Mouse (Mus musculus): ENCODE data around the gene Zfp580. TPM values are rescaled to one million over a fixed set of nuclear protein-coding genes. Genes with fewer than 3 reads are reported as not detected.

The Zfp580 gene
- polyA plus RNA-seq, 1 experiment = not detected

DNA sequence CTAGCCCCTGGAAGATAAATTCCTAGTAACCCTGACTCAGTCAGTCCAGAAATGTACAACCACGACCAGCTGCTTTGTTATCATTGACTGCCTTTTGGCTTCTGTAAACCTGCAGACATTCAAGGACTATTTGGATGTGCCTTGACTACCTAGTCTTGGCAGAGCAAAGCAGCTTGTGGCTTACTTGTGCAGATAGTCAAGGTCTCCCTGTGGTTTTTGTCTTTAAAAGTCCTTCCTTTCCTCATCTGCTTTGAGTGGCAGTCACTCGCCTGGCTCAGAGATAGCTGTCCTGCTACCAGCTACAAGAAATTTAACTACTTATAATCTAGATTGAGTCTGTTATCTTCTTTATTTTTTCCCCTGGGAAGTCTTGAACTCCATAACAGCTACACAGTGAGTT lies 6.4 kb upstream of the Zfp580 start:
- H3K27ac ChIP-seq (ENCODE audit: insufficient read depth, low read depth, low read length) = no peak overlapping the region
- 84% methylated on average over 2 of the region's 2 CpGs for WGBS
- no peaks in the 10 kb centered on the region for H3K4me1 ChIP-seq (ENCODE audit: control insufficient read depth, insufficient read depth, low read length)
- TF ChIP-seq CTCF (IDR thresholded peaks at IDR 0.05; ENCODE audit: insufficient read depth, low read depth, low read length) = no peak
- TF ChIP-seq POLR2A (IDR thresholded peaks at IDR 0.05; ENCODE audit: insufficient read depth, low read depth, low read length) = no peak
- no peak overlapping the region for H3K4me3 ChIP-seq (ENCODE audit: insufficient read depth, low read depth, low read length)

DNA sequence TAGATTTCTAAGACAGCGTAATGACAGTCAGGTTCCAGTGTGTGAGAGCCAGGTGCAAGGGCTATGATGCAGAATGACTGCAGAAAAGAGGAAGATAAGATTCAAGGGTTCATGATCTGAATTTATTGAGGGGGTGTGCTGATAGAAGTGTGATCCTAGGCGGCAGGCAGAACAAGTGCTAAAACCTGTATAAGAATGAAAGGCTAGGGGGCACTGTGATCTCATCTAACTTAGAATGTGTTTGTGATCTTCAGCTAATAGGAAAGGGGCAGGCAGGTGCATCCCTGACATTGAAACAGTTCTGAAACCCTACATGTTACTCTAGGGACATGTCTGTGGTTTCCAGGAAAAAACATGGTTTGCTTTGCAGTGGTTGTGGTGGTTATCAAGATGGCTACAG lies 5.2 kb upstream of the Zfp580 start:
- no peak overlapping the region for H3K27ac ChIP-seq (ENCODE audit: insufficient read depth, low read depth, low read length)
- TF ChIP-seq CTCF (IDR thresholded peaks at IDR 0.05; ENCODE audit: insufficient read depth, low read depth, low read length) = no peak
- TF ChIP-seq POLR2A (IDR thresholded peaks at IDR 0.05; ENCODE audit: insufficient read depth, low read depth, low read length) = no peak

DNA sequence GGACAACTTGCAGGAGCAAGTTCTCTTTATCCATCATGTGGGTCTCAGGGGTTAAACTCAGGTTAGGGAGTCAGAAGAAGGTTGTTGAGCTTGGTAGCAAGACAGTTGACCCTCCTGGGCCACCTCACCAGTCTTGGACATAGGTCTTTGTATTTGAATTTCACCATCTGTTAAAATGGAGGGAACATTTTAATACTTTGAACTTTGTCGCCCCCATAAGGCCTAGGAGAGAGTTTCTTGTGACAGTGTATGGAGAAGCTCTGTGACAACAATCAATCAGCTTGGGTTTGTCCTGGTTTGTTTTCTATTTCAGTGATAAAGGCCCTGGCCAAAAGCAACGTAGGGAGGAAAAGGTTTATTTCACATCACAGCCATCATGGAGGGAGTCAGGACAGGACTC lies 4.0 kb upstream of the Zfp580 start:
- no peak for TF ChIP-seq POLR2A (IDR thresholded peaks at IDR 0.05; ENCODE audit: insufficient read depth, low read depth, low read length)
- TF ChIP-seq CTCF (IDR thresholded peaks at IDR 0.05; ENCODE audit: insufficient read depth, low read depth, low read length) = no peak
- WGBS = 28% methylated on average over 2 of the region's 2 CpGs

More for the DNA sequence above, 5.2 kb upstream of the Zfp580 start:
- Histone ChIP-seq H3K4me3 (ENCODE audit: insufficient read depth, low read depth, low read length) (no peak overlapping the region), H3K4me1 (ENCODE audit: control insufficient read depth, insufficient read depth, low read length) (no peaks in the 10 kb centered on the region)
- WGBS = 65% methylated on average over 2 of the region's 2 CpGs

DNA sequence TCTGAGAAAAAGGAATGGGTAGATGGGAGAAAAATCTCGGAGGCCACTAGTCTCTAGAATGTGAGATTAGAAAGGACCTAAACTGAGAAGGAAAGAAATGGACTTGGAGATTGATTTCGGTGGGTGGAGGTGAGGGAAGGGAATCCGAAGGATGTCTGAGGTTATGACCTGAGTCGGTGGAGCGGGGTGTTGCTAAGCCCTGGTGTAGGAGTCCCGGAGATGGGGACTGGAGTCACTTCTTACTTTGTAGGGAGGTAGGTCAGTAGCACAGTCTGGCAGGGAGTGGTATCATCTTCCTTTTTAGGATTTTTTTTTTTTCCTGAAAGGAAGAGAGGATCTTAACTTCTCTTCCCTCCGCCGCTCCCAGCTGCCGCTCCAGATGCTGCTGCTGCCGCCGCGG lies 1.1 kb downstream of the Zfp580 start:
- H3K4me1 ChIP-seq (ENCODE audit: control insufficient read depth, insufficient read depth, low read length) = peaks cover 21% of the 10 kb centered on the region
- WGBS = 6% methylated on average over 12 of the region's 12 CpGs
- no peak overlapping the region; the same call in 1 of the 2 replicates for H3K27ac ChIP-seq (ENCODE audit: insufficient read depth, low read depth, low read length)
- H3K4me3 ChIP-seq (ENCODE audit: insufficient read depth, low read depth, low read length) = peak overlapping the region; percentile 78
- TF ChIP-seq POLR2A (IDR thresholded peaks at IDR 0.05; ENCODE audit: insufficient read depth, low read depth, low read length) (no peak), CTCF (IDR thresholded peaks at IDR 0.05; ENCODE audit: insufficient read depth, low read depth, low read length) (no peak)

More for the DNA sequence above, 4.0 kb upstream of the Zfp580 start:
- H3K4me3 ChIP-seq (ENCODE audit: insufficient read depth, low read depth, low read length) = no peak overlapping the region
- H3K27ac ChIP-seq (ENCODE audit: insufficient read depth, low read depth, low read length) = no peak overlapping the region
- no peaks in the 10 kb centered on the region for H3K4me1 ChIP-seq (ENCODE audit: control insufficient read depth, insufficient read depth, low read length)

DNA sequence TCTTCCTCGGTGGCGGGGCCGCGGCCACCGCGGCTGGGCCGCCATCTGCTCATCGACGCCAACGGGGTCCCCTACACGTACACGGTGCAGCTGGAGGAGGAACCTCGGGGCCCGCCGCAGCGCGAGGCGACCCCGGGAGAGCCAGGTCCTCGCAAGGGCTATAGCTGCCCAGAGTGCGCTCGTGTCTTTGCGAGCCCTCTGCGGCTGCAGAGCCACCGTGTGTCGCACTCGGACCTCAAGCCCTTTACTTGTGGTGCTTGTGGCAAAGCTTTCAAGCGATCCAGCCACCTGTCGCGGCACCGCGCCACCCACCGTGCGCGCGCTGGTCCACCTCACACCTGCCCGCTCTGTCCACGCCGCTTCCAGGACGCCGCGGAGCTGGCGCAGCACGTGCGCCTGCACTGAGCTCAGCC lies 1.6 kb downstream of the Zfp580 start:
- Histone ChIP-seq H3K27ac (ENCODE audit: insufficient read depth, low read depth, low read length) (no peak overlapping the region), H3K4me1 (ENCODE audit: control insufficient read depth, insufficient read depth, low read length) (peaks cover 26% of the 10 kb centered on the region), H3K4me3 (ENCODE audit: insufficient read depth, low read depth, low read length) (peak overlapping the region; percentile 78)
- 7% methylated on average over 45 of the region's 45 CpGs for WGBS
- TF ChIP-seq POLR2A (IDR thresholded peaks at IDR 0.05; ENCODE audit: insufficient read depth, low read depth, low read length) (no peak), CTCF (IDR thresholded peaks at IDR 0.05; ENCODE audit: insufficient read depth, low read depth, low read length) (no peak)

DNA sequence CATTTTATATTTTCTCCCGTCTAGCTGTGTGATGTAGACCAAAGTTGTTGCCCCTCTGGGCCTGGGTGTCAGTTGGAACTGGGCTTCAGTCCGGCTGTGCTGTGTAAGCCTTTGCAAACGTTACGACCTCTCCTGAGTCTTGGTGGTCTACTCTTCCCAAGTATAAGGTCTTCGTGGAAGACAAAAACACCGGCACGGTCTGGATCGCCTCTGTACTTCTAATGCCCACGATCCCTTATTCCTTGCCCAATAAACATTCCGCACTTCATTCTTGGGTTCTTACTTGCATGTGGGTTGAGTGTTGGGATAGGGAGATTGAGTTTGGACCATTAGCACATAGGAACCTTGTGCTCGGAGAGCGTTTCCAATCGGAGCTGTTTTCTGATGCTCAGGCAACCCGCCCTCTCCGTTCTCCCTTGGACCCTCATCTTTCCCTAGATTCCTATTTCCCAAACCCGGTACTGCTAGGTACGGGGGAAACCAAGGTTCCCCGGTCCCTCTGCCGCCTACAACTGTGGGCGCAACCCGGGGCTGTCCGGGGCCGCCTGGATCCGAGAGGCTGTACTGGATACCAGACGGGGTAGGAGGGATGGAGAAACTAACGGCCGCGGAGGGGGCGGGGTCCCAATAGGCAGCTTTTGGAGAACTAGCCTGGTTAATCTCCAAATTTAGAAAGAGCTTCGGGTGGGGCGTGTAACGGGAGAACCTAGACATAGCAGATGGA lies 2.3 kb downstream of the Zfp580 start:
- Histone ChIP-seq H3K4me1 (ENCODE audit: control insufficient read depth, insufficient read depth, low read length) (peaks cover 28% of the 10 kb centered on the region), H3K4me3 (ENCODE audit: insufficient read depth, low read depth, low read length) (peak overlapping the region; percentile 78), H3K27ac (ENCODE audit: insufficient read depth, low read depth, low read length) (no peak overlapping the region)
- no peak for TF ChIP-seq CTCF (IDR thresholded peaks at IDR 0.05; ENCODE audit: insufficient read depth, low read depth, low read length)
- TF ChIP-seq POLR2A (IDR thresholded peaks at IDR 0.05; ENCODE audit: insufficient read depth, low read depth, low read length) = no peak
- WGBS = 10% methylated on average over 32 of the region's 32 CpGs

DNA sequence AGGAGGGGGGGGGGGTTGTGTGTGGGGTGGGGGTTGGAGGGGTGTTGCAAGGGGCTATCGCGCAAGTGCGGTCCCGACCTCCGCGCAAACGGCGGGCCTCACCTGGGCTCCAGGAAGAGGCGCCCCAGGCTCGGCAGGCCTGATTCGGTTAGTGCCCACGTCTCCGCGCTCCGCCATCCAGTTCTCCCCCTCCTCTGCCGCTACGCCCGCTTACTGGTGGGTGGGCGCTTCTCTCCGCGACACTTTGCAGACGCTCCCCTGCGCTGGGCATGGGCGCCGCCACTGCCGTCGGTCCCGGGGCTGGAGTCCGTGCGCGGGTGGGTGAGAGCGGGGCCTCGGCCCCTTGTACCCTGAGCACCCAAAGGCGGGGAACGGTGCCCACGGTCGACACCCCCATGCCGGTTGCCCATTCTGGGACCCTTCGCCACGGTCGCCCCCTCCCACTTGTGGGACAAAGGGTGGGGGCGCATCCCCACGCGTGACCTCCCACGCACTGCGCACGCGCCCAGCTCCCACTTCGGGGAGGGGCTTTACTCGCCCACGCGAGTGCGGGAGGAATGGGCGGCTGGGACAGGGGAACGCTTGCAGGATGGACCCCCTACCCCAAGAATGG lies 5.4 kb downstream of the Zfp580 start:
- 1% methylated on average over 54 of the region's 55 CpGs for WGBS
- TF ChIP-seq POLR2A (IDR thresholded peaks at IDR 0.05; ENCODE audit: insufficient read depth, low read depth, low read length) = peak; percentile 54
- no peak for TF ChIP-seq CTCF (IDR thresholded peaks at IDR 0.05; ENCODE audit: insufficient read depth, low read depth, low read length)
- peak overlapping the region; percentile 88 for H3K27ac ChIP-seq (ENCODE audit: insufficient read depth, low read depth, low read length)
- H3K4me1 ChIP-seq (ENCODE audit: control insufficient read depth, insufficient read depth, low read length) = peaks cover 41% of the 10 kb centered on the region
- H3K4me3 ChIP-seq (ENCODE audit: insufficient read depth, low read depth, low read length) = peak overlapping the region; percentile 73

DNA sequence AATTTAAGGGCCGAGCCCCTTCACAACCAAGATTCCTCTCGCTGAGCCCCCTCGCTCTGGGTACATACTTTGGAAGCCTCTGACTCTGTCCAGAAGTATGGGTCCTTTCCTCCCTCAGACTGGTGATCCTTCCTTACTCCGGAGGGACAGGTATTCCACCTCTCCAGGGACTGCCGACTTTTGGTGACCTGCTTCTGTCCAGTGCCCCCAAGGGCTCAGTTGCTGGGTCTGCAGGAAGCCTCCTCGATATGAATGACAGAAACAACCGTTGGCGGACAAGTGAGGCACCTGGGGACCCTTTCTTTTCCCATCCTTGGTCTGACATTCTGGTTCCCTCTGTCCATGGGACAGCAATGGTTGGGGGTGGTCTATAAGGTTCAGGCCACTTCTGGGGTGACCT lies 6.0 kb downstream of the Zfp580 start:
- peaks cover 41% of the 10 kb centered on the region for H3K4me1 ChIP-seq (ENCODE audit: control insufficient read depth, insufficient read depth, low read length)
- 19% methylated on average over 8 of the region's 8 CpGs for whole genome bisulfite sequencing

DNA sequence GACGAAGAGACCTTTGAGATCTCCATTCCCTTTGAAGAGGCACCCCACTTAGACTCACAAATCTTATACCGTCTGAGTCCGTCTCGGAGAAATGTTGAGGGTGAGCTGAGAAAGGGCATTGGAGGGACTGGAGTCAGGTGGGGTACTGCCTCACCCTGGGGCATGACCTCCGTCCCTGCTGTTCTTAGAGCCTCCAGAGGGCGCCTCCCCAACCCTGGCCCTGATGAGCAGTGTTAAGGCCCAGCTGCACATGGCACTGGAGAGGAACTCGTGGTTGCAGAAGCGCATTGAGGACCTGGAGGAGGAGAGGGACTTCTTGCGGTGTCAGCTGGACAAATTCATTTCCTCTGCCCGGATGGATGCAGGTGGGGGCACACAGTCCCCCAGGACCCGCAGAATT lies 6.5 kb downstream of the Zfp580 start:
- 34% methylated on average over 11 of the region's 11 CpGs for WGBS
- peaks cover 37% of the 10 kb centered on the region for H3K4me1 ChIP-seq (ENCODE audit: control insufficient read depth, insufficient read depth, low read length)
- TF ChIP-seq POLR2A (IDR thresholded peaks at IDR 0.05; ENCODE audit: insufficient read depth, low read depth, low read length) = no peak
- 0 out of 2 replicates have a peak, but pooled peaks have one; percentile 16 for TF ChIP-seq CTCF (IDR thresholded peaks at IDR 0.05; ENCODE audit: insufficient read depth, low read depth, low read length)
- peak overlapping the region; percentile 88 for H3K27ac ChIP-seq (ENCODE audit: insufficient read depth, low read depth, low read length)
- peak overlapping the region; percentile 73 for H3K4me3 ChIP-seq (ENCODE audit: insufficient read depth, low read depth, low read length)

More for the DNA sequence above, 6.0 kb downstream of the Zfp580 start:
- H3K4me3 ChIP-seq (ENCODE audit: insufficient read depth, low read depth, low read length) = peak overlapping the region; percentile 73
- H3K27ac ChIP-seq (ENCODE audit: insufficient read depth, low read depth, low read length) = peak overlapping the region; percentile 88
- no peak for TF ChIP-seq CTCF (IDR thresholded peaks at IDR 0.05; ENCODE audit: insufficient read depth, low read depth, low read length)
- no peak for TF ChIP-seq POLR2A (IDR thresholded peaks at IDR 0.05; ENCODE audit: insufficient read depth, low read depth, low read length)

Measured in olfactory bulb, adult 2 months (tissue).